Mouse (Mus musculus): ENCODE results near the gene Rab5b. TPM values are rescaled to one million over a fixed set of nuclear protein-coding genes. Genes with fewer than 3 reads are reported as not detected.

Rab5b gene
- polyA plus RNA-seq (2015; fragmentation: Nextera tagmentation; extraction: Ambion mirVana): 58.5 and 60.0 TPM in 2 replicates

DNA sequence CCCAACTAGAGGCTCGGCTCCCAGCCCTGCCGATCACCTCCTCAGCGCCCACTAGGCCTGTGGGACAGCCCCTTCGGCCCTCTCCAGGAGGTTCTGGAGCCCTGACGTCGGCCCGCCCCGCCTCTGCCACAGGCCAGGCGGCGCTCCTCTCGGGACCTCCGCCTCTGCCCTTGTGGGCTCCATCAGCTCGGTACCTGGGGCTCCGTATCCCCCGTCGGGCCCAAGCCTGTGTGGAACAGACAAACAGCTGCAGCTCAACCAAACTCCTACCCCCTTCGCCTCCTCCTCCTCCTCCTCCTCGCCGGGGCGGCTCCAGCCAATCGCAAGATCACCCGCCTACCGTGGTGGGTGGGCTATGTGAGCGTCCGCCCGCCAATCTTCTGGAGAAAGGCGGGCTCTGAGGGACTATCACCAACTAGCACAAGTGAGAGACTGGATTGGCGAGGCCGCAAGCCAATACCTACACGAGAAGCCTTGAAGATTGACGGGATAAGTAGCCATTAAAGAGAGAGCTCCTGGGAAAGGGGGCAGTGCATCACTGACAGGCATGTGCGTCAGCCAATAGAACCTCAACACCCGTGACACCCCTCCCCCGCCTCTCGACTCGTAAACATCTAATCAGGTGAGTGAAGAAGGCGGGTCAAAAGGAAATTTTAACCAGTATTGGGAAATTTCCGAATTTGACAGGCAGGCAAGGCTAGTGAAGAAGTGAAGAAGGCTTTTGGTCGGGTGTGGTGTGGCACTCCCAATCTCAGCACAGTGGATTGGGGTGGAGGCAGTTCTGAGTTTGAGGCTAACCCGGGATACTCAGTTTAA lies at the start of gene Rab5b:
Gene Rab5b, minus strand, starts transcription at position 273 of the 816 bp plus-strand sequence.

DNA sequence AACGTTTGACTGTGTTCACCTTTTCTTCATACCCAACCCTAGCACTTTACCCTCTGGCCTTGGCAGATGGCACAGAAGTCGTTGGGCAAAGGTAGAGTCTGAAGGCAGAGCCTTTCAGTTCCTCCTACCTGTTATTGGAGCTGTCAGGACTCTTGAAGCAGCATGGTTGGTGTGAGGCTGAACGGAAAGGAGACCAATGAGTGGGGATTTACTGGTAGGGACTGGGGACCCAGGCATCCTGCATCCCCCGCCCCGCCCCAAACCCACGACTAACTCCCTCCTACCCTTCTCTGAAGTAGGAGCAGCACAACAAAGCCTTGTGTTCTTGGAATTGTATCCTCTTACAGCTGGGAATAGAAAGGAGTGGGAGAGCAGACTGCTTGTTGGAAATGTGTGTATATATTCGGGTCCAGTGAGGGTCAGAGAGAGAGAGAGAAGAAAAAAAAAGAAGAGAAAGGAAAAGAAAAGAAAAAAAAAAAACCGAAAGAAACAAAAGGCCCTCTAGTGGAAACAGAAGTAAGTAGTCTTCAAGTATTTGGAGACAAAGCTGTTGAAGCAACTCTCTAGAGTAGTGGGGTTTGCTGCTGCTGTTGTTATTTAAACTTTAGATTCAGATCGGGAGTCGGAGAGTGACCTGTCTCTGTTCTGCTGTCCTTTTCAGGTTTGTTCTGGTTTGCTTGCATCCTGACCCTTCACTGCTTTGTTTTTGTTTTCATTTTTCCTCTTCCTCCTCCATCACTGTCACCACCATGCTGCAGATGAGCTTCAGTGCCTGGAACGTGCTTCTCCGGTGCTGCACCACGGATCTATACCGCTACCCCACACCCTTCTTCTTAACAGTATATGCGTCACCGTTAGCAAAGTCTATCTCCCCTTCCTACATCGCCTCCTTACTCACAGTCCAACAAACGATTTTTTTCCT lies 48.9 kb upstream of the Rab5b start, which contains the start of gene Dgka:
Gene Dgka, minus strand, starts transcription at position 176 of the 922 bp plus-strand sequence.

DNA sequence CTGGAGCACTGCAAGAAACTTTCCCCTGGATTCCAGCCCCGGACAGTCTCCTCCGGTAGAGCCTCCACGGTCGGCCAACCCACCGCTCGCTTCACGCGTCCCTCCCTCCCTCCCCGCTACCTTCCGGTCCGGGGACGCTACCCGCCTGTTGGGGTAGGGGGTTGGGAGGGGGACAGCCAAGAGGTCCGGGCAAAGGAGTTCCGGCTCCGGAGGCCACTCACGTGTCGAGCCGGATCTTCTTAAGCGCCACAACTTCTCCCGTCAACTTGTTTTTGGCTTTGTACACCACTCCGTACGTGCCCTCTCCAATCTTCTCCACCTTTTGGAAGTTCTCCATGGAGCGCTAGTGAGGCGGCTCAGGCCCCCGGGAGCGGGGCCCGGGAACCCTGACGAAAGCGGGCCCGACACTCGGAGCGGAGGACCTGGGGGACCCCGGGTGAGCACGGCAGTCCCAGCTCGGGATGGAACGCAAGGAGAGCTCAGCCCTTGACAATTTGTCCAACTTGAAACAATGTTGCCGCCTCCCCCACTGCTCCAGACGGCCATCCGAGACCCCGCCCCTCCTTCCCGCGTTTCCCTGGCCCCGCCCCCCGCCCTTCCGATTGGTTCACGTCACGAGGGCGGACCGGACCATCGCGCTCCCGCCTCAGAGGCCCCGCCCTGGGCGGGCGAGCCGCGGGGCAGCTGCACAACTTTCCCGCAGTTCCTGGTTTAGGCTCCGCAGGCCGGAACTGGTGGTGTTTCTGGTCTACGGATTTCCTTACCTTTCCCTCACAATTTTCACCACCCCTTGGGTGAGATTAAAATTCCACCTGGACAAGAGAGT lies 8.6 kb upstream of the Rab5b start, which contains the start of gene Cdk2:
Gene Cdk2, minus strand, starts transcription at position 541 of the 826 bp plus-strand sequence.

DNA sequence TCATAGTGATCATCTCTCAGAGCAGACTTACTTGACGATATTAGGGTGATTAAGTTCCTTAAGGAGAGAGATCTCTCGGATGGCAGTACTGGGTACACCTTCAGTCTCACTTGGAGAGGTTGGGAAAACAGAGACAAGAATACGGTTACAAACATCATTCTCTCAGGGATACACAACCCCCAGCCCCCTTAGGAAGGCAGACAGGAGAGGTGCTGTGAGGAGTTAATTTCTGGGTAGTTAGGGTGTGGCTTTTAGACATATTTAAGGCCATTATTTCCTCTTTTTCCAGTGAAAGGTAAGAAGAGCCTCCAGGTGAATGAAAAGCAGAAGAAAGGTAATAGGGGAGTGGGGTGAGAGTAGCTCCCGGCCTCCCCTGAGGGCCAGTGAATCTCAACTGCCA lies 7.8 kb upstream of the Rab5b start, which contains the start of gene Pmel:
Gene Pmel, plus strand, starts transcription at position 301 of the 400 bp plus-strand sequence.

DNA sequence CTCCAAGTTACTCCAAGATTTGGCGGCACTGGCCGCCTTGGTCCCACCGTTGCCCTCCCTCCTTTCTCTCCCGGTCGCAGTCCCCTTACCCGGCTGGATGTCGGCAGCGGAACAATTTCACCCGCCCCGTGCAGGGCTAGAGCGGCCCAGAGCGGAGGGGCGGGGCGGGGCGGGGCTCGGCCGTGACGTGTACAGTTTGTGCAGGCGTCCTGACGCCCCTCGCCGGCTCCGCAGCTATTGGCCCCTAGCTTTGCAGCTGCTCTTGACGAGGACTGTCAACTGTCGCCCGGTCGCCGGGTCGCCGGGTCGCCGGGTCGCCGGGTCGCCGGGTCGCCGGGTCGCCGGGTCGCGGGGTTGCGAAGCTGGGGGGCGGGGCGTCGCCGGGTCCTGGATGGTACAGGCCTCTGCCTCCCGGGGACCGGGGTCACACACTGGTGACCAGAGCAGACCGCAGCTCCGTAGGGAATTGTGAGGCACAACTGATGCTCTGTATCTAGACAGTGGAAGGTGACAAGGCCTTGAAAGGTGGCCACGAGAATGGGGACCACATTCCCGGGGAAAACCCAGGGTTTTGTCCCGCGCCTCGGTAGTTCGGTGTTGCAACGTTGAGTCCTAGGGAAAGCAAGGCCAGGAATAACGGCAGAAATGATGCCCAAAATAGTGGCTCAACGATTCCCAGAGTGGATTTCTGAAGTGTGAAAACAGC lies 22.1 kb downstream of the Rab5b start, which contains the start of gene Suox:
Gene Suox, minus strand, starts transcription at position 311 of the 706 bp plus-strand sequence.

DNA sequence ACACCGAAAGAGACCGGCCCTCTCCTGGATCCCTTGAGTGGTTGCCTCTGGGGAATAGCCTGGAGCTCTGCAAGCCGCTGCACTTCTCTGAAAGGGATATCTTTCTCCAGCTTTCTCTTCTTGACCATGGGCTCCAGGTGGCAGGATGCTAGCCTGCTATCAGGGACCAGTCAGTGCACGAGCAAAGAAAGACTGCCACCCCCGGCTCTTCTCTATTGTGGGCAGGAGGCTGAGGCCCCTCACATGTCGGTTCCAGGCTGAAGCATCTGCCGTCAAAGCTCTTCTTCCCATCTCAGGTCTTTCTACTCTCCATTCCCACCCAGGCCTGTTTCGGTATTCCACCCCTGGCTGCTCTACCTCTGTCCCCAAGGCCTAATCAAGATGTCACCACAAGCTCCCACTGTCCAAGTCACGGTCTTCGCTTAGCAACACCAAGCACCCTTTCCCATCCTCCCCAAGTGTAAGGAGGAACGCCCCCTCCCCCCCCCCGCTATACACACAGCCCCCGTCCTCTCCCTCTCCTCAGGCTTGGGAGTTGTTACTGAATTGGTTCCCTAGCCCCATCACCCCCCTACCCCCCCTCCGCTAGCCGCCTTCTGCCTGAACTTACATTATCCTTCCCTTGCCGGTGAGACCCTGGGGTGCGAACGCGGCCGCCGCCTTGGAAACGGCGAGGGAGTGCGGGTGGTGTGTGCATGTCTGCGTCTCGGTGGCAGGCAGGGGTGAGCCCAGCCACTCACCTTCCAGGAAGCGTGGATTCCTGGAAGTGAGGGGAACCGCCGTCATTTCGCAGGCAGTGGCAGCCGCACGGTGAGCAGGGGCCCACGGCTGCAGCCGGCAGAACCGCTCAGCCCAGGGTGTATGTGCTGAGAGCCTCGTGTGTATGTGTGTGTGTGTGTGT lies 50.7 kb downstream of the Rab5b start, which contains the start of gene Ikzf4:
Gene Ikzf4, minus strand, starts transcription at position 881 of the 901 bp plus-strand sequence.

Other genes starting within 250 kb of the Rab5b start
- gene Smarcc2, start 237.0 kb downstream of the Rab5b start, polyA plus RNA-seq (2015; fragmentation: Nextera tagmentation; extraction: Ambion mirVana): 31.0 and 34.6 TPM in 2 replicates
- gene Myl6, start 202.1 kb downstream of the Rab5b start, polyA plus RNA-seq (2015; fragmentation: Nextera tagmentation; extraction: Ambion mirVana): 641 and 849 TPM in 2 replicates
- 7.6 and 8.2 TPM in 2 replicates for gene Myl6b, start 197.6 kb downstream of the Rab5b start, polyA plus RNA-seq (2015; fragmentation: Nextera tagmentation; extraction: Ambion mirVana)
- gene Esyt1, start 170.4 kb downstream of the Rab5b start, polyA plus RNA-seq (2015; fragmentation: Nextera tagmentation; extraction: Ambion mirVana): 28.4 and 33.0 TPM in 2 replicates
- 4.7 and 6.6 TPM in 2 replicates for gene Zc3h10, start 148.5 kb downstream of the Rab5b start, polyA plus RNA-seq (2015; fragmentation: Nextera tagmentation; extraction: Ambion mirVana)
- 2,311 and 2,586 TPM in 2 replicates for gene Rpl41, start 147.0 kb downstream of the Rab5b start, polyA plus RNA-seq (2015; fragmentation: Nextera tagmentation; extraction: Ambion mirVana)
- gene Pa2g4, start 130.3 kb downstream of the Rab5b start, polyA plus RNA-seq (2015; fragmentation: Nextera tagmentation; extraction: Ambion mirVana): 73.4 and 83.9 TPM in 2 replicates
- 8.4 and 9.2 TPM in 2 replicates for gene Erbb3, start 106.6 kb downstream of the Rab5b start, polyA plus RNA-seq (2015; fragmentation: Nextera tagmentation; extraction: Ambion mirVana)
- 419 and 480 TPM in 2 replicates for gene Rps26, start 69.5 kb downstream of the Rab5b start, polyA plus RNA-seq (2015; fragmentation: Nextera tagmentation; extraction: Ambion mirVana)
- 0.54 and 0.66 TPM in 2 replicates for gene Ikzf4, start 50.3 kb downstream of the Rab5b start, polyA plus RNA-seq (2015; fragmentation: Nextera tagmentation; extraction: Ambion mirVana)
- gene Suox, start 22.2 kb downstream of the Rab5b start, polyA plus RNA-seq (2015; fragmentation: Nextera tagmentation; extraction: Ambion mirVana): 12.8 and 16.8 TPM in 2 replicates
- 1.7 and 1.9 TPM in 2 replicates for gene Pmel, start 7.9 kb upstream of the Rab5b start, polyA plus RNA-seq (2015; fragmentation: Nextera tagmentation; extraction: Ambion mirVana)
- gene Cdk2, start 8.8 kb upstream of the Rab5b start, polyA plus RNA-seq (2015; fragmentation: Nextera tagmentation; extraction: Ambion mirVana): 38.7 and 40.5 TPM in 2 replicates
- 3.7 and 5.1 TPM in 2 replicates for gene Dgka, start 48.6 kb upstream of the Rab5b start, polyA plus RNA-seq (2015; fragmentation: Nextera tagmentation; extraction: Ambion mirVana)
- 13.7 and 17.7 TPM in 2 replicates for gene Pym1, start 51.6 kb upstream of the Rab5b start, polyA plus RNA-seq (2015; fragmentation: Nextera tagmentation; extraction: Ambion mirVana)
- gene Mmp19, start 94.6 kb upstream of the Rab5b start, polyA plus RNA-seq (2015; fragmentation: Nextera tagmentation; extraction: Ambion mirVana): 0.99 and 2.1 TPM in 2 replicates
- 28.7 TPM in 2 replicates for gene Dnajc14, start 107.8 kb upstream of the Rab5b start, polyA plus RNA-seq (2015; fragmentation: Nextera tagmentation; extraction: Ambion mirVana)
- gene Tmem198b, start 108.1 kb upstream of the Rab5b start, polyA plus RNA-seq (2015; fragmentation: Nextera tagmentation; extraction: Ambion mirVana): 11.2 and 11.9 TPM in 2 replicates
- gene Sarnp, start 121.1 kb upstream of the Rab5b start, polyA plus RNA-seq (2015; fragmentation: Nextera tagmentation; extraction: Ambion mirVana): 85.9 and 110 TPM in 2 replicates
- 14.4 and 18.7 TPM in 2 replicates for gene Ormdl2, start 125.4 kb upstream of the Rab5b start, polyA plus RNA-seq (2015; fragmentation: Nextera tagmentation; extraction: Ambion mirVana)
- 1.7 and 2.1 TPM in 2 replicates for gene Gdf11, start 195.5 kb upstream of the Rab5b start, polyA plus RNA-seq (2015; fragmentation: Nextera tagmentation; extraction: Ambion mirVana)
- 697 and 764 TPM in 2 replicates for gene Cd63, start 204.7 kb upstream of the Rab5b start, polyA plus RNA-seq (2015; fragmentation: Nextera tagmentation; extraction: Ambion mirVana)
- 15.9 and 16.8 TPM in 2 replicates for gene Rdh5, start 226.6 kb upstream of the Rab5b start, polyA plus RNA-seq (2015; fragmentation: Nextera tagmentation; extraction: Ambion mirVana)
- 280 and 296 TPM in 2 replicates for gene Bloc1s1, start 227.8 kb upstream of the Rab5b start, polyA plus RNA-seq (2015; fragmentation: Nextera tagmentation; extraction: Ambion mirVana)
- 80.0 and 81.3 TPM in 2 replicates for gene Itga7, start 237.6 kb upstream of the Rab5b start, polyA plus RNA-seq (2015; fragmentation: Nextera tagmentation; extraction: Ambion mirVana)